Mouse (Mus musculus) heart, postnatal 0 days (tissue): ENCODE measurements around the gene Slc2a3. TPM values are rescaled to one million over a fixed set of nuclear protein-coding genes. Genes with fewer than 3 reads are reported as not detected.

ENCODE experiments used
- ATAC-seq: fragments of 200-750 bp; cut with Nextera tagmentation; 2 replicates; pipeline ENCODE4 v1.8.0; 2017; ENCODE audit warnings: low read depth, moderate number of reproducible peaks, moderate library complexity; ENCODE audit not compliant: insufficient read depth
- DNase-seq: peaks from one replicate; pipeline ENCODE4 v3.0.0-alpha.2; 2016; ENCODE audit warnings: low spot score
- H3K27ac ChIP-seq: fragments of 300-500 bp; sonication (generic); 2 replicates; pipeline ENCODE4 v1.5.1; 2014; ENCODE audit warnings: low read depth, mild to moderate bottlenecking
- H3K27me3 ChIP-seq: fragments of 300-500 bp; sonication (generic); 2 replicates; pipeline ENCODE4 v1.6.1; 2014; ENCODE audit warnings: low read length, mixed read lengths; ENCODE audit not compliant: control insufficient read depth, insufficient read depth
- H3K36me3 ChIP-seq: fragments of 300-500 bp; sonication (generic); replicated peaks from 2 replicates; pipeline ENCODE4 v1.6.1; 2014; ENCODE audit warnings: low read length, mixed read lengths; ENCODE audit not compliant: control insufficient read depth, insufficient read depth
- H3K4me1 ChIP-seq: fragments of 300-500 bp; sonication (generic); 2 replicates; pipeline ENCODE4 v1.6.1; 2014; ENCODE audit warnings: antibody characterized with exemption; ENCODE audit not compliant: control insufficient read depth, insufficient read depth
- H3K4me2 ChIP-seq: fragments of 300-500 bp; sonication (generic); 2 replicates; pipeline ENCODE4 v1.6.1; 2014; ENCODE audit warnings: low read depth, mild to moderate bottlenecking, low read length, moderate library complexity
- H3K4me3 ChIP-seq: fragments of 300-500 bp; sonication (generic); 2 replicates; pipeline ENCODE4 v1.5.1; 2014; ENCODE audit warnings: low read depth, low read length
- H3K9ac ChIP-seq: fragments of 300-500 bp; sonication (generic); replicated peaks from 2 replicates; pipeline ENCODE4 v1.6.1; 2014; ENCODE audit warnings: low read depth, low read length, mixed read lengths
- H3K9me3 ChIP-seq: fragments of 300-500 bp; sonication (generic); replicated peaks from 2 replicates; pipeline ENCODE4 v1.6.1; 2016; ENCODE audit warnings: low read length; ENCODE audit not compliant: control insufficient read depth
- CTCF ChIP-seq: IDR thresholded peaks from 2 replicates; pipeline ENCODE4 v1.5.1; 2016; ENCODE audit warnings: antibody characterized with exemption, control low read depth, low read depth
- EP300 ChIP-seq: IDR thresholded peaks from 2 replicates; pipeline ENCODE4 v1.6.1; 2016; ENCODE audit warnings: antibody characterized with exemption, low read depth
- WGBS: fragments of 180-500 bp; shearing (Covaris S2); extraction: QIAGEN DNeasy Blood & Tissue Kit; methylation state at CpG from one replicate; pipeline ENCODE4 v1.1.7; 2014; 5-methylcytosine and 5-hydroxymethylcytosine counted together
- polyA plus RNA-seq: library from polyadenylated mRNA; unstranded; fragments of >200 nt; fragmentation: Nextera tagmentation; extraction: Ambion mirVana; gene quantifications from 2 replicates; pipeline ENCODE4 v1.2.1, GENCODE M21; 2015
- total RNA-seq: library from RNA; depleted of rRNA; stranded (reverse); fragments of >200 nt; gene quantifications from 2 replicates; pipeline ENCODE4 v1.2.3, GENCODE M21; 2014; ENCODE audit warnings: low replicate concordance

Slc2a3 gene
- total and polyA plus RNA-seq, 2 experiments from 2014 or later, result 1.7 to 21.6 TPM

DNA sequence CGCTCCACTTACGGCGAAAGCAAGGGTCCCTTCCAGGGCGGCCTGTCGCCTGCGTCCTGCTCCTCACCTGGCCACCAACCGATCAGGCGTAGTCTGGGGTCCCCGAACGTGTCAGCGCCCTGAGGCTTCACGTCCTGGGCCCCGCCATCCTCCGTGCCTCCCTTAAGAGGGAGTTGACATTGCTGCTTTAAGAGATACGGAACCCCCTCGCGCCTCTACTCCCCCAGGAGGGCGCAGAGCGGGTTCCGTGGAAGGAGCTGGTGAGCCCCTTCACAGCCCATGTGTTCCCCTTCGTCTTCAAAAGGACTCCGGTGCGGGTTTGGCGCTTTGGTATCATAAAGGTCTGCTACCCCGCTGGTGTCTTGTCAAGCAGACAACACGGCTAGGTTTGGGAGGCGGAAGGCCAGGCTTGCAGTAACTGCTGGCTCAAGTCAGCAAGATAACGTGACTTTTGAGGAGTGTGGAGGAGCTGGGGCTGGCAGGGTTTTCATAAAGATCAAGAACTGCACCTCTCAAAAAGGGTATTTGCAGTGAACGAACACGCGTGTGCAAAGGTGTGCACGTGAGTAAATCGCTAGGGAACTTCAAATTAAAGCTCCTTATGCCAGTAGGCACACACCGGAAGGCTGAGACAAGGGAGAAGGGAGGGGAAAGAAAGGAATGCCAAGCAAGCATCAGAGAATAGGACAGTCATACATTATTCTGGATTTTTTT, 518 bp upstream of the Slc2a3 start:
- peak overlapping the region; percentile 53 for H3K4me3 ChIP-seq
- peaks cover 10% of the 10 kb centered on the region; the same call in 1 of the 2 replicates for H3K4me1 ChIP-seq
- peak overlapping the region; percentile 90 for H3K4me2 ChIP-seq
- H3K27ac ChIP-seq, result peak overlapping the region; percentile 18; the same call in 1 of the 2 replicates
- 4% methylated on average over 34 of the region's 34 CpGs for WGBS
- ATAC-seq (peak; percentile 24), DNase-seq (no peak)
- no peaks in the 10 kb centered on the region for H3K36me3 ChIP-seq
- H3K9ac ChIP-seq, result peak overlapping the region; percentile 57
- H3K9me3 ChIP-seq, result no peaks in the 10 kb centered on the region
- no peak for TF ChIP-seq EP300
- no peak for TF ChIP-seq CTCF
- H3K27me3 ChIP-seq, result no peaks in the 10 kb centered on the region

DNA sequence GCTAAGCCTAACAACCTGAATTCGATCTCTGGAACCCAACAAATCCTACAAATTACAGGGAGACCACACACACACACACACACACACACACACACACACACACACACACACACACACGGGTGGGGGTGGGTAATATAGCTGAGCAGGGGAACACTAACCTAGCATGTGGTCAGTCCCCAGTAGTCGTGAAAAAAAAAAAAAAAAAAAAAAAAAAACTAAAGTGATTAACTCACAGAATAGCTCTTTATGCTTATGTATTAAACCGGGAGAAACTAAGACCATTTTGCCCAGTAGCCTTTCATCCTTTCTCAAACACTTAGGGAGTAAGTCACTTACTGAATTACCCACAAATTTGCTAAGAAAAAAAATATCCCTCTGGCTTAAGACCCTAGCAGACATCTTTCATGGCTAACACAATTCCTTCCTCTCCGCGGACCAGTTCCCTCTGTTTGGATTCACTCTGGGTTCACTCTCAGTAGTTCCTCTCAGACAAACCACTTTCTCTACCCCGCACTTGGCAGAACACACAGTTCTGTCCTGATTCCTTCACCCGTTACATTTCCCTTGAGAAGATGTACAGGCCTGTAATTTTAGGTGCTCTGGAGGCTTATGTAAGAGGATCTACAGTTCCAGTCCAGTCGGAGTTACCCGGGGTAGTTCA, 670 bp downstream of the Slc2a3 start:
- Histone ChIP-seq H3K4me1 (peaks cover 10% of the 10 kb centered on the region; the same call in 1 of the 2 replicates), H3K27ac (peak overlapping the region; percentile 18), H3K4me2 (peak overlapping the region; percentile 90), H3K9me3 (no peaks in the 10 kb centered on the region), H3K4me3 (peak overlapping the region; percentile 53), H3K36me3 (no peaks in the 10 kb centered on the region), H3K9ac (no peak overlapping the region; the same call in 1 of the 2 replicates), H3K27me3 (no peaks in the 10 kb centered on the region)
- DNase-seq, result no peak
- TF ChIP-seq CTCF (no peak), EP300 (no peak)
- ATAC-seq, result peak; percentile 4; the same call in 1 of the 2 replicates
- 45% methylated on average over 10 of the region's 10 CpGs for WGBS

DNA sequence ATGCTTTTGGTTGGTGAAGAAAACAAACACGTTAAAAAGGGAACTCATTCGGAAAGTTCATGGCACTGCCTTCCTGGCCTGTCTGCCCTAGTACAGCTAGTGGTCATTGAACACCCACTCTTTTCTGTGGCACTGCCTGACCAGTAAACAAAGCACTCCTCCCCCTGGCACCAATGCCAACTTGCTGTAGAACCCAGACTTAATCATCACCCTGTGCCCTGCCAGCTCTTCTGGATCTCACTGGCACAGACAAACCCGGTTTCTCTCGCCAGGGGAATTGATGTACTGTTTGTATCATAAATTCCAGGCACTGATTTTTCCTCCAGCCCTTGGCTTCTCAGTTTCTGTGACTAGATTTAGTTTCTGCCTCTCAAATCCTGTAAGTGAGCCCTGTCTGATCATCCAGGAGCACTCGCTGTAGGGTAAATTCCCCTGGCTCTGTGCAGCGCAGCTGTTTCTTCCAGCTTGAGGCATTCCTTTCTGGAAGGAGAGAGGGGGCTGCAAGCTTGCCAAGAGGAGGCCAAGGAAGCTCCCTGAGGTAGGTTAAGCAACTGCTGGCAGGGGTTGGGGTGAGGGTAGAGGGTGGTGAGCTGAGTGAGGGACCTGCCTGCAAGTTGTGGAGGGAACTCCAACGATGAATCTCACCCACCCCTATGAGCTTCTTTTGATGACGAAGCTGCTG, 6.0 kb downstream of the Slc2a3 start:
- no peak overlapping the region for H3K4me2 ChIP-seq
- H3K4me1 ChIP-seq, result no peaks in the 10 kb centered on the region
- H3K27me3 ChIP-seq, result no peaks in the 10 kb centered on the region
- no peak overlapping the region for H3K4me3 ChIP-seq
- no peak for DNase-seq
- H3K27ac ChIP-seq, result no peak overlapping the region
- no peak overlapping the region for H3K9ac ChIP-seq
- no peak for ATAC-seq
- no peaks in the 10 kb centered on the region for H3K36me3 ChIP-seq
- TF ChIP-seq CTCF (no peak), EP300 (no peak)
- no peaks in the 10 kb centered on the region for H3K9me3 ChIP-seq
- 65% methylated on average over 8 of the region's 8 CpGs for WGBS

DNA sequence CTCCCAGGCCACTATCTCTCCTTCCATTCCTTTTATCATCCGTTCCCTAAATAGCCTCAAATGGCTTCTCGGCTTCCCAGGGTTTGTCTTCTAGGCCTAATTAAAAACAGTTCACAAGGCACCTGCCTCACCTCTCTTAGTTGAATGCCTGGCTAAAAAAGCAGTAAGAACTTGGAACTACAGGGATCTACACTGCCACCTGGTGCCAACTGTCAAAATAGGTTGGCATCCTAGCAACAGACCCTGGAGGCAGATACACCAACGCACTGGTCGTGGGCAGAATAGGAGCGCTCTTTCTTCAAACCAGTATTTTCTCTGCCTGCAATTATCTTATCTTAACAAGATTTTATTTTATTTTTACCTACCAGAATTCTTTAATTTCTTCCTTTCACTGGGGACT, 15.2 kb downstream of the Slc2a3 start:
- peak; percentile 67 for DNase-seq
- H3K4me3 ChIP-seq, result no peak overlapping the region
- ATAC-seq, result no peak
- H3K4me1 ChIP-seq, result no peaks in the 10 kb centered on the region
- H3K36me3 ChIP-seq, result no peaks in the 10 kb centered on the region
- TF ChIP-seq EP300, result no peak
- peak; percentile 72 for TF ChIP-seq CTCF
- H3K27me3 ChIP-seq, result no peaks in the 10 kb centered on the region
- WGBS, result 30% methylated on average over 5 of the region's 5 CpGs
- H3K9me3 ChIP-seq, result no peaks in the 10 kb centered on the region
- H3K27ac ChIP-seq, result no peak overlapping the region
- H3K4me2 ChIP-seq, result no peak overlapping the region
- no peak overlapping the region for H3K9ac ChIP-seq

DNA sequence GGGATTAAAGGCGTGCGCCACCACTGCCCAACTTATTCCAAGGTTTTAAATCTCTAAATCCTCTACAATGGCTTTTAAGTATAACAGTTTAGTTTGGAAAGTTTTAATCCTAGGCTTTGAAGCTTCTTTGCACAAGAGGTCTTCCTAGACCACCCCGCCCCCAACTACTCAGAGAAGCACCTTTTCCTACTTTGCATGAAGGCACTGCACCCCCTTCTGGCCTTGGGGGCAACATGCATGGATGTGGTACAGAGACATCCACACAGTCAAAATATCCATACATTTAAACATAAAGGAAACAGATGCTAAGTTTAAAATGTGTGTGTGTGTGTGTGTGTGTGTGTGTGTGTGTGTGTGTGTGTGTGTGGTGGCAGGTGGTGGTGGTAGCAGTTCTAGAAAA, 16.6 kb downstream of the Slc2a3 start:
- Histone ChIP-seq H3K9me3 (no peaks in the 10 kb centered on the region), H3K4me1 (no peaks in the 10 kb centered on the region), H3K4me3 (no peak overlapping the region), H3K4me2 (no peak overlapping the region), H3K36me3 (no peaks in the 10 kb centered on the region), H3K27ac (no peak overlapping the region), H3K27me3 (no peaks in the 10 kb centered on the region), H3K9ac (no peak overlapping the region)
- ATAC-seq, result no peak
- TF ChIP-seq CTCF, result peak; percentile 31; the same call in 1 of the 2 replicates
- no peak for TF ChIP-seq EP300
- WGBS, result 98% methylated on average over 3 of the region's 3 CpGs
- DNase-seq, result no peak
